Mouse (Mus musculus) heart, postnatal 0 days (tissue): ENCODE data around the gene Cebpb. TPM values are rescaled to one million over a fixed set of nuclear protein-coding genes. Genes with fewer than 3 reads are reported as not detected.
A peak's percentile ranks its signal among the peaks of the same experiment; 100 is the strongest.

Source experiments
- ATAC-seq: fragments of 200-750 bp; cut with Nextera tagmentation; 2 replicates; pipeline ENCODE4 v1.8.0; 2017; ENCODE audit warnings: low read depth, moderate number of reproducible peaks, moderate library complexity; ENCODE audit not compliant: insufficient read depth
- DNase-seq: peaks from one replicate; pipeline ENCODE4 v3.0.0-alpha.2; 2016; ENCODE audit warnings: low spot score
- H3K27ac ChIP-seq: fragments of 300-500 bp; sonication (generic); 2 replicates; pipeline ENCODE4 v1.5.1; 2014; ENCODE audit warnings: low read depth, mild to moderate bottlenecking
- H3K27me3 ChIP-seq: fragments of 300-500 bp; sonication (generic); 2 replicates; pipeline ENCODE4 v1.6.1; 2014; ENCODE audit warnings: low read length, mixed read lengths; ENCODE audit not compliant: control insufficient read depth, insufficient read depth
- H3K36me3 ChIP-seq: fragments of 300-500 bp; sonication (generic); replicated peaks from 2 replicates; pipeline ENCODE4 v1.6.1; 2014; ENCODE audit warnings: low read length, mixed read lengths; ENCODE audit not compliant: control insufficient read depth, insufficient read depth
- H3K4me1 ChIP-seq: fragments of 300-500 bp; sonication (generic); 2 replicates; pipeline ENCODE4 v1.6.1; 2014; ENCODE audit warnings: antibody characterized with exemption; ENCODE audit not compliant: control insufficient read depth, insufficient read depth
- H3K4me2 ChIP-seq: fragments of 300-500 bp; sonication (generic); 2 replicates; pipeline ENCODE4 v1.6.1; 2014; ENCODE audit warnings: low read depth, mild to moderate bottlenecking, low read length, moderate library complexity
- H3K4me3 ChIP-seq: fragments of 300-500 bp; sonication (generic); 2 replicates; pipeline ENCODE4 v1.5.1; 2014; ENCODE audit warnings: low read depth, low read length
- H3K9ac ChIP-seq: fragments of 300-500 bp; sonication (generic); replicated peaks from 2 replicates; pipeline ENCODE4 v1.6.1; 2014; ENCODE audit warnings: low read depth, low read length, mixed read lengths
- H3K9me3 ChIP-seq: fragments of 300-500 bp; sonication (generic); replicated peaks from 2 replicates; pipeline ENCODE4 v1.6.1; 2016; ENCODE audit warnings: low read length; ENCODE audit not compliant: control insufficient read depth
- CTCF ChIP-seq: IDR thresholded peaks from 2 replicates; pipeline ENCODE4 v1.5.1; 2016; ENCODE audit warnings: antibody characterized with exemption, control low read depth, low read depth
- EP300 ChIP-seq: IDR thresholded peaks from 2 replicates; pipeline ENCODE4 v1.6.1; 2016; ENCODE audit warnings: antibody characterized with exemption, low read depth
- WGBS: fragments of 180-500 bp; shearing (Covaris S2); extraction: QIAGEN DNeasy Blood & Tissue Kit; methylation state at CpG from one replicate; pipeline ENCODE4 v1.1.7; 2014; 5-methylcytosine and 5-hydroxymethylcytosine counted together
- polyA plus RNA-seq: library from polyadenylated mRNA; unstranded; fragments of >200 nt; fragmentation: Nextera tagmentation; extraction: Ambion mirVana; gene quantifications from 2 replicates; pipeline ENCODE4 v1.2.1, GENCODE M21; 2015
- total RNA-seq: library from RNA; depleted of rRNA; stranded (reverse); fragments of >200 nt; gene quantifications from 2 replicates; pipeline ENCODE4 v1.2.3, GENCODE M21; 2014; ENCODE audit warnings: low replicate concordance

Gene Cebpb
- total and polyA plus RNA-seq, 2 experiments from 2014 or later: 4.9 to 50.8 TPM

GRCm38 (mm10) chr2:167679902-167680430, 8.7 kb upstream of the Cebpb start:
- WGBS: 3% methylated on average over 13 of the region's 13 CpGs
- no peak overlapping the region for H3K4me2 ChIP-seq
- no peaks in the 10 kb centered on the region for H3K36me3 ChIP-seq
- no peaks in the 10 kb centered on the region for H3K27me3 ChIP-seq
- peak; percentile 94 for TF ChIP-seq CTCF
- TF ChIP-seq EP300: no peak
- ATAC-seq (peak; percentile 81), DNase-seq (peak; percentile 70)
- H3K9ac ChIP-seq: no peak overlapping the region
- H3K9me3 ChIP-seq: no peaks in the 10 kb centered on the region
- no peaks in the 10 kb centered on the region for H3K4me1 ChIP-seq
- no peak overlapping the region for H3K4me3 ChIP-seq
- H3K27ac ChIP-seq: no peak overlapping the region

DNA sequence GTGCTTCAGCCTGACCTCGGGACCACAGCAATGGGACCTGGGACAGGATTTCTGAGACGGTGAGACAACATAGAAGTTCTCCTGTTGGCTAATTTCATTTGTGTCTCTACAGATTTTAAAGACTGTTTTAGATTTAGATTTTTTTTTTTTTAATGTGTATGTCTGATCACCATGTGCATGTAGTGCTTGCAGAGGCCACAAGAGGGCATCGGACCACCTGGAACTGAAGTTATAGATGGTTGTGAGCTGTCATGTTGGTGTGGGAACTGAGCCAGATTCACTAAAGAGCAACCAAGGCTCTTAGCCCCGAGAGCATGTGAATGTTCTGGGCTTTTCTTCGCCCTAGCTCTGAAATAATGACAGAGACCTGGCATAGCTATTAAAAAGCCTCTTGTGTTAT, 8.1 kb upstream of the Cebpb start:
- H3K4me3 ChIP-seq: no peak overlapping the region
- no peaks in the 10 kb centered on the region for H3K36me3 ChIP-seq
- DNase-seq (peak; percentile 36), ATAC-seq (no peak)
- TF ChIP-seq EP300 (no peak), CTCF (peak; percentile 57)
- H3K4me1 ChIP-seq: no peaks in the 10 kb centered on the region
- H3K4me2 ChIP-seq: no peak overlapping the region
- H3K9me3 ChIP-seq: no peaks in the 10 kb centered on the region
- H3K27ac ChIP-seq: no peak overlapping the region
- H3K27me3 ChIP-seq: no peaks in the 10 kb centered on the region
- no peak overlapping the region for H3K9ac ChIP-seq
- WGBS: 58% methylated on average over 5 of the region's 5 CpGs

GRCm38 (mm10) chr2:167683721-167684120, 5.0 kb upstream of the Cebpb start:
- no peak overlapping the region for H3K4me2 ChIP-seq
- H3K27ac ChIP-seq: no peak overlapping the region
- TF ChIP-seq EP300 (no peak), CTCF (no peak)
- no peak overlapping the region for H3K9ac ChIP-seq
- H3K27me3 ChIP-seq: no peaks in the 10 kb centered on the region
- ATAC-seq: no peak
- no peaks in the 10 kb centered on the region for H3K9me3 ChIP-seq
- no peak for DNase-seq
- H3K4me1 ChIP-seq: no peaks in the 10 kb centered on the region
- H3K36me3 ChIP-seq: no peaks in the 10 kb centered on the region
- WGBS: 76% methylated on average over 3 of the region's 3 CpGs
- H3K4me3 ChIP-seq: no peak overlapping the region

- WGBS: 7% methylated on average over 8 of the region's 8 CpGs
- ATAC-seq (no peak), DNase-seq (peak; percentile 71)
- no peak for TF ChIP-seq EP300
- peak; percentile 100 for TF ChIP-seq CTCF
- Histone ChIP-seq H3K4me1 (no peaks in the 10 kb centered on the region), H3K9me3 (no peaks in the 10 kb centered on the region), H3K4me3 (no peak overlapping the region), H3K9ac (no peak overlapping the region), H3K4me2 (no peak overlapping the region), H3K27me3 (no peaks in the 10 kb centered on the region), H3K36me3 (no peaks in the 10 kb centered on the region), H3K27ac (no peak overlapping the region)
Measured at GRCm38 (mm10) chr2:167685137-167685536, 3.6 kb upstream of the Cebpb start.

DNA sequence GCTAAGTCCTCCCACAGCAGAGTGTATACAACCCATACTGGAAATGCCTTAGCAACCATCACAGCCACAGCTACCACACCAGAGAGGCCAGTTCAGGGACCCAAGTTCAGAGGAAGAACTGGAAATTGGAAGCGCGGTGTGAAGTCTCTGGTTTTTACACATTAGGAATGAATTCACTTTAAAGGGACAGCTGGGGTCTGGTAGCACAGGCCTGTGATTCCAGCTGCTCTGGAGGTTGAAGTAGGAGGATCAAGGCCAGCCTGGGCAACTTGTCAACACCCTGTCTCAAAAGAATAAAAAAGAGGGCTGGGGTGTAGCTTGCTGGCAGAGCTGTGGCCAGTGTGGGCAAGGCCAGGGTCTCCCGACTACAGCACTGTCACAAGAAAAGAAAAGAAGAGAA, 2.9 kb upstream of the Cebpb start:
- 75% methylated on average over 3 of the region's 3 CpGs for WGBS
- H3K4me1 ChIP-seq: peaks cover 6% of the 10 kb centered on the region; the same call in 1 of the 2 replicates
- no peaks in the 10 kb centered on the region for H3K9me3 ChIP-seq
- DNase-seq: no peak
- H3K9ac ChIP-seq: no peak overlapping the region
- H3K36me3 ChIP-seq: no peaks in the 10 kb centered on the region
- no peak for TF ChIP-seq CTCF
- no peak for TF ChIP-seq EP300
- H3K27ac ChIP-seq: no peak overlapping the region
- H3K27me3 ChIP-seq: no peaks in the 10 kb centered on the region
- no peak overlapping the region for H3K4me3 ChIP-seq
- H3K4me2 ChIP-seq: no peak overlapping the region
- ATAC-seq: no peak
